ENCODE assay signal across 10 mouse cellular contexts in the genomic region with DNA sequence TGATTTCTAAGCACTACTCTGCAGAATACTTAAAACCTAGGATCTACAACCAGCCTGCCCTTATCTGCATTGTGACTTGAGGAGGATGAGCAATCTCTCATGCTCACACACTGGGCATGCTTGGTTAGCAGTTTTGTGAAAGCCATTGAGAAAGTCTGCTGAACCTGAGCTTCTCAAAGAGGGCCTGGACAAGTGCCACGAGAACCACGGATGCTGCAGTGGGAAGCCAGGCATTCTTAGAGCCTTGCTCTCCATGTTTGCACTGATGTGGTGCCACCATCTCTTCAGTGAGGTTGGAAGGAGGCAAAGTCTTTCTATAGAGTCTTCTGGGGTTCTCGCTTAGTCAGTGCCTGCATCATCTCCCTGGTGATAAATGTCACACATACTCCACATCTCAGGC.
"Had no signal": no experiment of that assay in that cellular context is flagged by ENCODE, and none has a peak within 500 bp of the region (broad histone marks: within the 10 kb centered on the region; RNA-seq: fewer than 3 reads in every experiment).

No protein-coding gene starts in this region.

- H3K36me3 ChIP-seq: limb, embryonic 10.5 days; liver, embryonic 15.5 days; midbrain, embryonic 15.5 days; neural tube, embryonic 12.5 days had no signal

- H3K27me3 ChIP-seq: liver, embryonic 15.5 days; midbrain, embryonic 15.5 days; neural tube, embryonic 12.5 days had no signal

- H3K27ac ChIP-seq: limb, embryonic 10.5 days; liver, embryonic 15.5 days; midbrain, embryonic 15.5 days; neural tube, embryonic 12.5 days had no signal

- H3K4me3 ChIP-seq: limb, embryonic 10.5 days; liver, embryonic 15.5 days; midbrain, embryonic 15.5 days; neural tube, embryonic 12.5 days had no signal

- H3K4me1 ChIP-seq: limb, embryonic 10.5 days; liver, embryonic 15.5 days; neural tube, embryonic 12.5 days had no signal

- DNase-seq: kidney, adult 11 months; kidney, postnatal 10 days; kidney, postnatal 4 days; lung, adult 2 months; lung, postnatal 4 days; thymus, postnatal 36 days had no signal
